Comparison of ENCODE assay signal across 8 mouse cellular contexts in the genomic region with DNA sequence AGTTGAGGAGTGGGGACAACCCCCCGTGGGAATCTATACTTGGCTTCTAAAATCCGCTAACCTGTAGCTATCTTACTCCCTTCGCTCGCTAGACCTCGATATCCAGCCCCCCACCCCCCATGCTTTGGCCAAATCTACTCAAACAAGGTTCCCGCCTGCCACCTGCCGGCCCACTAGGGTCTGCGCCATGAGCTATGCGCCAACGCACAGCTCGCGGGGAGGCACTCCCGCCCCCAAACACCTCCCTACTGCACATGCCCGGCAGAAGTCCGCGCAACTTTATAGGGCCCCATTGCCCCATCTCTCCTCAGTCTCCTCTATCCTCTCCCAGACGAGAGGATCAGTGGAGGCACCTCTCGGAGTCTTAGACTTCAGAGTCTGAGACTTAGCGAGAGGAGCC. TPM values are rescaled to one million over a fixed set of nuclear protein-coding genes. Genes with fewer than 3 reads are reported as not detected.
A peak's percentile ranks its signal among the peaks of the same experiment; 100 is the strongest.
DNase-seq lines count a peak whose midpoint lies in the region; ATAC-seq lines count a peak whose summit lies in the region.

A gene (plus strand): TSS at position 310 of the 400 bp plus-strand sequence.

- 0 out of 2 replicates have a peak, but pooled peaks cover 3% of the 10 kb centered on the region for H3K4me1 ChIP-seq in intestine, embryonic 15.5 days (replicated peaks)
- peaks cover 19% of the 10 kb centered on the region for H3K4me1 ChIP-seq in midbrain, embryonic 15.5 days

- H3K9ac ChIP-seq in intestine, embryonic 15.5 days = no peak within 1 kb of the TSS
- no peak within 1 kb of the TSS for H3K9ac ChIP-seq in midbrain, embryonic 15.5 days

- DNase-seq in layer of hippocampus, adult 11-12 months (ENCODE audit: low spot score) = peak; percentile 29
- no peak for DNase-seq in layer of hippocampus, adult 9-11 months
- peak; percentile 80 for DNase-seq in embryo, embryonic 10.5 days (ENCODE audit: low spot score)
- peak in 1 of 2 experiments; percentile 74 for DNase-seq in gastrocnemius, postnatal 4 days (ENCODE audit: low spot score in 2 of 2)
- peak; percentile 63 for DNase-seq in liver
- peak; percentile 65 for DNase-seq in yolk sac, embryonic 10.5 days (ENCODE audit: low spot score)

- peak within 1 kb of the TSS; percentile 26 for H3K4me3 ChIP-seq in intestine, embryonic 15.5 days (replicated peaks)
- peak within 1 kb of the TSS; percentile 28 for H3K4me3 ChIP-seq in midbrain, embryonic 15.5 days

- peaks cover 34% of the 10 kb centered on the region for H3K27me3 ChIP-seq in intestine, embryonic 15.5 days (replicated peaks)
- H3K27me3 ChIP-seq in midbrain, embryonic 15.5 days (replicated peaks) = peaks cover 47% of the 10 kb centered on the region

- peak within 1 kb of the TSS; percentile 61 for H3K4me2 ChIP-seq in intestine, embryonic 15.5 days (replicated peaks)
- peak within 1 kb of the TSS; percentile 51 for H3K4me2 ChIP-seq in midbrain, embryonic 15.5 days

- peaks cover 38% of the 10 kb centered on the region for H3K36me3 ChIP-seq in intestine, embryonic 15.5 days
- peaks cover 29% of the 10 kb centered on the region for H3K36me3 ChIP-seq in midbrain, embryonic 15.5 days (replicated peaks)

- peak; percentile 53 for ATAC-seq in intestine, embryonic 15.5 days
- ATAC-seq in midbrain, embryonic 15.5 days (replicated peaks) = peak; percentile 58

- peaks cover 16% of the 10 kb centered on the region for H3K9me3 ChIP-seq in intestine, embryonic 15.5 days
- peaks cover 10% of the 10 kb centered on the region; the same call in 1 of the 2 replicates for H3K9me3 ChIP-seq in midbrain, embryonic 15.5 days

- WGBS in intestine, embryonic 15.5 days = 50% methylated on average over 19 of the region's 19 CpGs
- WGBS in midbrain, embryonic 15.5 days = 49% methylated on average over 19 of the region's 19 CpGs

- H3K27ac ChIP-seq in intestine, embryonic 15.5 days = peak within 1 kb of the TSS; percentile 1; the same call in 1 of the 2 replicates
- no peak within 1 kb of the TSS for H3K27ac ChIP-seq in midbrain, embryonic 15.5 days

RNA-seq across cellular contexts. Expression of the gene that starts here (rescaled TPM):
- 1,000 to 10,000 TPM; 3,196 to 3,475 TPM for total RNA-seq in gastrocnemius, postnatal 4 days (2021)
- 1,496 and 1,641 TPM in 2 replicates for polyA plus RNA-seq in intestine, embryonic 15.5 days (2015; fragmentation: Nextera tagmentation; extraction: Ambion mirVana)
- polyA plus RNA-seq in midbrain, embryonic 15.5 days (2015; fragmentation: Nextera tagmentation; extraction: Ambion mirVana) = 1,362 and 1,368 TPM in 2 replicates
